Mouse (Mus musculus) liver, embryonic 12.5 days (tissue): Measurements from ENCODE around the gene Gm16253. TPM values are rescaled to one million over a fixed set of nuclear protein-coding genes. Genes with fewer than 3 reads are reported as not detected.

Source experiments
- ATAC-seq: fragments of 200-750 bp; cut with Nextera tagmentation; 2 replicates; pipeline ENCODE4 v1.8.0; 2017; ENCODE audit warnings: moderate number of reproducible peaks, mild to moderate bottlenecking, moderate library complexity
- H3K27ac ChIP-seq: fragments of 300-500 bp; sonication (generic); 2 replicates; pipeline ENCODE4 v1.5.1; 2016; ENCODE audit warnings: mild to moderate bottlenecking
- H3K27me3 ChIP-seq: fragments of 300-500 bp; sonication (generic); replicated peaks from 2 replicates; pipeline ENCODE4 v1.6.1; 2016; ENCODE audit warnings: mild to moderate bottlenecking, moderate library complexity
- H3K36me3 ChIP-seq: fragments of 300-500 bp; sonication (generic); 2 replicates; pipeline ENCODE4 v1.6.1; 2016; ENCODE audit warnings: mild to moderate bottlenecking, moderate library complexity
- H3K4me1 ChIP-seq: fragments of 300-500 bp; sonication (generic); 2 replicates; pipeline ENCODE4 v1.6.1; 2016
- H3K4me2 ChIP-seq: fragments of 300-500 bp; sonication (generic); 2 replicates; pipeline ENCODE4 v1.6.1; 2016; ENCODE audit warnings: mild to moderate bottlenecking, moderate library complexity
- H3K4me3 ChIP-seq: fragments of 300-500 bp; sonication (generic); 2 replicates; pipeline ENCODE4 v1.5.1; 2016; ENCODE audit warnings: mild to moderate bottlenecking, moderate library complexity
- H3K9ac ChIP-seq: fragments of 300-500 bp; sonication (generic); 2 replicates; pipeline ENCODE4 v1.6.1; 2016; ENCODE audit warnings: mild to moderate bottlenecking, moderate library complexity
- H3K9me3 ChIP-seq: fragments of 300-500 bp; sonication (generic); replicated peaks from 2 replicates; pipeline ENCODE4 v1.6.1; 2016; ENCODE audit warnings: mild to moderate bottlenecking, moderate library complexity
- WGBS: fragments of 180-500 bp; shearing (Covaris S2); methylation state at CpG from one replicate; pipeline ENCODE4 v1.1.7; 2016; ENCODE audit not compliant: insufficient replicate concordance; 5-methylcytosine and 5-hydroxymethylcytosine counted together
- polyA plus RNA-seq: library from polyadenylated mRNA; unstranded; fragments of >200 nt; fragmentation: Nextera tagmentation; extraction: Ambion mirVana; gene quantifications from 2 replicates; pipeline ENCODE4 v1.2.1, GENCODE M21; 2016

Gm16253 gene
- polyA plus RNA-seq, 1 experiment from 2014 or later = 0.24 TPM

GRCm38 (mm10) chr3:96568605-96569004 is 8.2 kb upstream of the Gm16253 start:
- no peak for ATAC-seq
- H3K27ac ChIP-seq = no peak overlapping the region
- no peak overlapping the region for H3K4me2 ChIP-seq
- H3K36me3 ChIP-seq = no peaks in the 10 kb centered on the region
- H3K9me3 ChIP-seq = no peaks in the 10 kb centered on the region
- peaks cover 69% of the 10 kb centered on the region for H3K4me1 ChIP-seq
- H3K27me3 ChIP-seq = no peaks in the 10 kb centered on the region; the same call in 1 of the 2 replicates
- 70% methylated on average over 8 of the region's 8 CpGs for WGBS
- no peak overlapping the region for H3K9ac ChIP-seq
- H3K4me3 ChIP-seq = no peak overlapping the region

DNA sequence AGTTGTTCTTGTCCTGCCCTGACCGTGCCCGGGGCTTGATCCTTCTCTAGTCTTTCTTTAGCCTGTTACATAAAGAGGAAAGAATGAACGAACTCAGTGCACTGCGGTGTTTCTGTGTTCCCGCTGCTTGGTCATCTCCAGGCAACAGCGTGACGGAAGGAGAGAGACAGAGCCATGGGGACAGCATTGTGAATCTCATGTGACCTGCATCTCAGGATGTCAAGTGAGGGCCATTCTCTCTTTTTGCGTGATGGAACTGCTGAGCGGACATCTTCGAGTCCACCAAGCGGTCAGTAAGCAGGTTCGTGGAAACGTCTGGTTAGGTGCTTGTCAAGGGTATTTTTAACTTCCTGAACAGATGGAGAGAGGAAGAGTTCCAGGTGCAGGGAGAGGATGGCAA is 7.3 kb upstream of the Gm16253 start:
- Histone ChIP-seq H3K27me3 (no peaks in the 10 kb centered on the region; the same call in 1 of the 2 replicates), H3K27ac (no peak overlapping the region), H3K36me3 (no peaks in the 10 kb centered on the region), H3K9me3 (no peaks in the 10 kb centered on the region), H3K4me3 (no peak overlapping the region), H3K4me1 (peaks cover 68% of the 10 kb centered on the region), H3K4me2 (no peak overlapping the region), H3K9ac (no peak overlapping the region)
- ATAC-seq = no peak
- 87% methylated on average over 13 of the region's 13 CpGs for WGBS

DNA sequence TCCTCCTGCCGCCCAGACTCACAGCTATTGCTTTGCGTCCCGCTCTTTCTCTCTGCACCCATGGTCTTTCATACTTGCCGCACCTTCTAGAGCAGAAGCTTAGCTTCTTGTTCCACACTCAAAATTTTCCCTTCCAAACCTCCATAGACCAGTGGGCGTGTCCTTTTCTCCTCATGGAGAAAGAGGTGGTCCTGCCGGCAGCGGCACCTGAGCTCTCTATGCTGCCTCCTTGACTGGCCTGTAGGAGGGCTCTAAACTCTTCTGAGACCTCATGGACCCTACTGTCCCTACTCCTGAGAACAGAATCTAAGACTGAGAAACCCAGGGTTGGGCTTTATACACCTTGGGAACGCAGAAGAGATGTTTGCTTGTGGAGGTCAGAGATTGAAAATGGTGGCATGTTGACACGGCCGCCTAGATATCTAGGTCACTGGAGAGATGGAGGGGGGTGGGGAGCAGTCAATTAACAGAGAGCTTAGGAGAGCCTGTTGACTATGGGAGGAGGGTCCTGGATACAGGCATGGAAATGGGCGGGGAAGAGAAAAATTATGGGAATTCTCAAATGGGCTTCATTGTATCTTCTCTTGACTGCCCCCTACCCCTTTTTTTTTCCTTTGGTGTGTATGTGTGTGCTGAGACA is 6.7 kb upstream of the Gm16253 start:
- no peaks in the 10 kb centered on the region for H3K9me3 ChIP-seq
- 0 out of 2 replicates have a peak, but pooled peaks have one; percentile 32 for ATAC-seq
- H3K27ac ChIP-seq = peak overlapping the region; percentile 37; the same call in 1 of the 2 replicates
- no peaks in the 10 kb centered on the region; the same call in 1 of the 2 replicates for H3K27me3 ChIP-seq
- H3K4me3 ChIP-seq = no peak overlapping the region
- H3K4me1 ChIP-seq = peaks cover 63% of the 10 kb centered on the region
- no peak overlapping the region for H3K9ac ChIP-seq
- no peaks in the 10 kb centered on the region for H3K36me3 ChIP-seq
- WGBS = 73% methylated on average over 11 of the region's 11 CpGs
- no peak overlapping the region for H3K4me2 ChIP-seq

GRCm38 (mm10) chr3:96570643-96571042 is 6.1 kb upstream of the Gm16253 start:
- no peak for ATAC-seq
- no peak overlapping the region for H3K4me3 ChIP-seq
- H3K4me2 ChIP-seq = no peak overlapping the region
- no peaks in the 10 kb centered on the region for H3K36me3 ChIP-seq
- H3K9me3 ChIP-seq = no peaks in the 10 kb centered on the region
- H3K27ac ChIP-seq = peak overlapping the region; percentile 37; the same call in 1 of the 2 replicates
- peaks cover 63% of the 10 kb centered on the region for H3K4me1 ChIP-seq
- no peak overlapping the region for H3K9ac ChIP-seq
- no peaks in the 10 kb centered on the region; the same call in 1 of the 2 replicates for H3K27me3 ChIP-seq
- 47% methylated on average over 7 of the region's 7 CpGs for WGBS

- no peak overlapping the region for H3K27ac ChIP-seq
- no peaks in the 10 kb centered on the region for H3K36me3 ChIP-seq
- 48% methylated on average over 2 of the region's 2 CpGs for WGBS
- no peaks in the 10 kb centered on the region for H3K9me3 ChIP-seq
- ATAC-seq = no peak
- no peak overlapping the region for H3K4me2 ChIP-seq
- H3K4me3 ChIP-seq = no peak overlapping the region
- H3K4me1 ChIP-seq = peaks cover 63% of the 10 kb centered on the region
- H3K27me3 ChIP-seq = no peaks in the 10 kb centered on the region; the same call in 1 of the 2 replicates
- H3K9ac ChIP-seq = no peak overlapping the region
These were observed 5.4 kb upstream of the Gm16253 start for GRCm38 (mm10) chr3:96571336-96571735.

GRCm38 (mm10) chr3:96571896-96572698 is 4.7 kb upstream of the Gm16253 start:
- peaks cover 64% of the 10 kb centered on the region for H3K4me1 ChIP-seq
- 47% methylated on average over 16 of the region's 16 CpGs for WGBS

DNA sequence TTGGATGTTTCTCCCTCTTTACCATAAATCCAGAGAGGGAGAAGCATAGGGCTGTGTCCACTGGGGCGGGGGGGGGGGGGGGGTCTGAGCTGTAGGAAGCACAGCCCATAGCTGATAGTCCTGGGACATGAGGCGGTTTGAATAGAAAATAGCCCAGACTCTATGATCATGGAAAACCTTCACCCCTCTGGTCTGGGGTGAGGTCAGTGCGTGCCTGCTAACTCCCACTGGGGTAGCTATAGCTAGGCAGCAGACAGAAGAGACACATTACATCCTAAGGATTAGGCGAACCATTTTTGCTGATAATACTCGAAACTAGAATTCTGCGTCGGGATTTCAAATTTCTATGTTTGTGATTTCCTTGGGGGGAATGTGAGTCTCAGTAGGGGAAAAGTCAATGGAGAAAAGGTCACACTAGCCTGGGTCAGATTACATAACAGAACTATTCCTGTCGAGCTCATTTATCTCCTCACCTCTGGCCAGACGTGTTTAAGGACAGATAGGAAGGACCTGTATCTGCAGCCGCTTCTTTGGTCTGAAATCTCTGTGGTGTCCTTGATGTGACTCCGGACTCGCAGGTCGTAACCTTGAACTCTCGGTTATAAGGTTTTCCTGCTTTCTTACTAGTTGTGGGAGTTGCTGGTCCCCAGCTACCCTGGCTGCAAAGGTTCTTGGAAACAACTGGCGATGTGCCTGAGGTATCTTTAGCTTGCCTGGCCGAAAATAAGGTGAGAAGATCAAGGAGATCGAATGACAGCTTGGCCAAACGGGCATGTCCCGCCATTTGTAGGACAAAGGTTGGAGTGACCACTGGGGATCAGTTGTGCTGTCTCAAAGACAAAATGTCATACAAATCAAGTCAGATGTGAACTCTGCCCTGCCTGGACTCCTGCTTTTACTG is 2.9 kb upstream of the Gm16253 start:
- H3K4me2 ChIP-seq = no peak overlapping the region
- no peak overlapping the region for H3K9ac ChIP-seq
- H3K36me3 ChIP-seq = no peaks in the 10 kb centered on the region
- H3K9me3 ChIP-seq = no peaks in the 10 kb centered on the region
- H3K27me3 ChIP-seq = no peaks in the 10 kb centered on the region; the same call in 1 of the 2 replicates
- H3K4me1 ChIP-seq = peaks cover 64% of the 10 kb centered on the region
- WGBS = 59% methylated on average over 19 of the region's 19 CpGs
- no peak overlapping the region for H3K27ac ChIP-seq
- ATAC-seq = no peak
- H3K4me3 ChIP-seq = no peak overlapping the region

More at GRCm38 (mm10) chr3:96571896-96572698, 4.7 kb upstream of the Gm16253 start:
- Histone ChIP-seq H3K36me3 (no peaks in the 10 kb centered on the region), H3K4me2 (no peak overlapping the region), H3K27ac (peak overlapping the region; percentile 61), H3K4me3 (no peak overlapping the region), H3K9me3 (no peaks in the 10 kb centered on the region), H3K27me3 (no peaks in the 10 kb centered on the region; the same call in 1 of the 2 replicates), H3K9ac (no peak overlapping the region)
- no peak for ATAC-seq

DNA sequence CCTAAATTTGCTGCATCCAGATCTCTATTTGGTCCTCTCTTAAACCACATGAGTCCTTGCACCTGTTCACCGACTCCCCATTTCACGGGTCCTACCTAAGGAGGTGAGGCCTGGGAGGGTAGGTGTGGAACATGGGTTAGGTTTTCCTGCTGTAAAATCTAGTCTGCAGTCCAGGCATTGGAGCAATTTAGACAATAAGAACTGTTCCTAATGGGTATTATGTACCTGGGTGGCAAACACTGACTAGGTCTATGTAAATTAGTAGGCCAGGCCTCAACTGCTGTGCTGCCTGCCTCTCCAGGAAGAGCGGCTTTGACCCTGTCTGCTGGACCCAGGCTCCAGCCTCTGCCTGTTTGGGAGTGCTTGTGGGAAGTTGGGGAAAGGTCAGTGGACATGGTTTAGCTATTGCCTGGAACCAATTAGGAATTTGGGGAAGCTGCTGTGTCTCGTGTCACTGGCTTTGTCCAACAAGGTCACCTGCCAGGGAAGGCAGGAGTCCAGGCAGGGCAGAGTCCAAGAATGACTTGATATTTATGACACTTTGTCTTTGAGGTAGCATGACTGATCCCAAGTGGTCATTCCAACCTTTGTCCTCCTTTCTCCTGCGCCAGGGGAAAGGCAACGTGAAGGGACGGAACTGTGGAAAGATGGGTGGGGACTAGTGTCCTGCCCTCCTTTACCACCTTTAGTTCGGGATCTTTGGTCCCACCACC is 1.4 kb upstream of the Gm16253 start:
- H3K4me2 ChIP-seq = peak overlapping the region; percentile 68
- no peaks in the 10 kb centered on the region for H3K27me3 ChIP-seq
- H3K4me3 ChIP-seq = no peak overlapping the region
- no peak for ATAC-seq
- no peaks in the 10 kb centered on the region for H3K36me3 ChIP-seq
- H3K9me3 ChIP-seq = no peaks in the 10 kb centered on the region
- no peak overlapping the region for H3K27ac ChIP-seq
- peaks cover 68% of the 10 kb centered on the region for H3K4me1 ChIP-seq
- 86% methylated on average over 8 of the region's 8 CpGs for WGBS
- H3K9ac ChIP-seq = no peak overlapping the region

DNA sequence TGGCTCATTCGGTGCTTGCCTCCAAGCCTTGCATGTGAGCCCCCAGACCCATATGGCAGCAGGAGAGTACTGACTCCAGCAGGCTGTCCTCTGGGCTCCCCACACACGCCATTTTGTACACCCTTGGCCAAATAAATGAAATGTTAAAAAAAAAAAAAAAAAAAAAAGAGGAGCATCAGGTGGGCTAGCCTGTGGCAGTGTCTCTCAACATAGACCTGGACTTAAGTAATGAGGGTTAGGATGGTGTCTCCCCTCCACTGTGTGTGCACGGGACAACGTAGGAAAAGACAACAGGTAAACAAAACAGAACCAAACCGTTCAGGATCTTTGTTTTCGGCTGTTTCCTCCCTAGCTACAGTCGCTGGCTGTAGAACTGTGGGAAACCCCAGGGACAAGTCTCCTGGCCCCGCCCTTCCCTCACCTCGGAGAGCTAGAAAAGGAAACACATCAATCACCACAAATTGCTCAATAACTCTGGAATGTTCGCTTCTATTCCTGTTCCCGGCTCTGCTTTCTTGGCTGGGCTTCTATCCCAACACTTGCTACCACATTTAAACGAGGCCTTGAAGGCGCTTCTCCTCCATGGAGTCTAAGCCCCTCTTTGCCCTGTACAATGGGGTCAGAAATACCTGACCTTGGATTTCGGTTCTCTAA is 652 bp upstream of the Gm16253 start:
- H3K36me3 ChIP-seq = no peaks in the 10 kb centered on the region
- H3K4me1 ChIP-seq = peaks cover 68% of the 10 kb centered on the region
- no peak for ATAC-seq
- H3K9ac ChIP-seq = peak overlapping the region; percentile 32
- H3K27me3 ChIP-seq = no peaks in the 10 kb centered on the region
- H3K9me3 ChIP-seq = no peaks in the 10 kb centered on the region
- WGBS = 22% methylated on average over 14 of the region's 14 CpGs
- peak overlapping the region; percentile 30 for H3K27ac ChIP-seq
- peak overlapping the region; percentile 68 for H3K4me2 ChIP-seq
- peak overlapping the region; percentile 38 for H3K4me3 ChIP-seq

GRCm38 (mm10) chr3:96577566-96577965 is 782 bp downstream of the Gm16253 start:
- 66% methylated on average over 4 of the region's 4 CpGs for WGBS
- ATAC-seq = no peak
- H3K4me3 ChIP-seq = no peak overlapping the region

More at GRCm38 (mm10) chr3:96577566-96577965, 782 bp downstream of the Gm16253 start:
- Histone ChIP-seq H3K4me1 (peaks cover 62% of the 10 kb centered on the region), H3K36me3 (no peaks in the 10 kb centered on the region), H3K9ac (no peak overlapping the region), H3K27me3 (no peaks in the 10 kb centered on the region), H3K27ac (peak overlapping the region; percentile 74), H3K9me3 (no peaks in the 10 kb centered on the region), H3K4me2 (peak overlapping the region; percentile 68; the same call in 1 of the 2 replicates)
